Mouse (Mus musculus) adrenal gland, adult 18-20 months (tissue): ENCODE data around the gene Supt3. TPM values are rescaled to one million over a fixed set of nuclear protein-coding genes. Genes with fewer than 3 reads are reported as not detected.

ENCODE experiments used
- DNase-seq, 2 experiments: peaks; one replicate each; pipeline ENCODE4 v3.0.0; 2021 to 2022; ENCODE audit warnings: low spot score in 2 of 2
- total RNA-seq, 2 experiments: library from RNA; stranded (reverse); gene quantifications; 1 replicate in 1 of 2; 2 replicates in 1 of 2; pipeline ENCODE4 v1.2.3; 2021

Gene Supt3
- total RNA-seq, 2 experiments from 2014 or later = 19.2 to 30.1 TPM

- DNase-seq = no peak
Observed at GRCm38 (mm10) chr17:44956671-44957070, 179.7 kb downstream of the Supt3 start.

- DNase-seq = no peak
Observed at GRCm38 (mm10) chr17:44963051-44963798, 186.3 kb downstream of the Supt3 start.

GRCm38 (mm10) chr17:44967186-44967585, 190.2 kb downstream of the Supt3 start:
- DNase-seq = no peak

- DNase-seq = no peak
Observed at GRCm38 (mm10) chr17:44970255-44970654, 193.3 kb downstream of the Supt3 start.

GRCm38 (mm10) chr17:44973489-44973888, 196.5 kb downstream of the Supt3 start:
- no peak for DNase-seq

- DNase-seq = no peak
Observed at GRCm38 (mm10) chr17:44977690-44978089, 200.7 kb downstream of the Supt3 start.

GRCm38 (mm10) chr17:44987964-44988363, 211.0 kb downstream of the Supt3 start:
- DNase-seq = no peak

GRCm38 (mm10) chr17:45003311-45003710, 226.4 kb downstream of the Supt3 start:
- DNase-seq = no peak

GRCm38 (mm10) chr17:45004477-45005170, 227.7 kb downstream of the Supt3 start:
- no peak for DNase-seq

- no peak for DNase-seq
Observed at GRCm38 (mm10) chr17:45007461-45007860, 230.5 kb downstream of the Supt3 start.

- DNase-seq = no peak
Observed at GRCm38 (mm10) chr17:45008663-45009062, 231.7 kb downstream of the Supt3 start.

- DNase-seq = no peak
Observed at GRCm38 (mm10) chr17:45010409-45010808, 233.5 kb downstream of the Supt3 start.

GRCm38 (mm10) chr17:45016746-45017145, 239.8 kb downstream of the Supt3 start:
- no peak for DNase-seq

- DNase-seq = peak; percentile 32 to 38
Observed at GRCm38 (mm10) chr17:45020155-45020930, 243.4 kb downstream of the Supt3 start.

GRCm38 (mm10) chr17:45028441-45028840, 251.5 kb downstream of the Supt3 start:
- no peak for DNase-seq

- no peak for DNase-seq
Observed at GRCm38 (mm10) chr17:45029106-45029505, 252.2 kb downstream of the Supt3 start.

- no peak for DNase-seq
Observed at GRCm38 (mm10) chr17:45032209-45032608, 255.3 kb downstream of the Supt3 start.

GRCm38 (mm10) chr17:45033617-45034016, 256.7 kb downstream of the Supt3 start:
- no peak for DNase-seq

GRCm38 (mm10) chr17:45041084-45041483, 264.1 kb downstream of the Supt3 start:
- DNase-seq = no peak

GRCm38 (mm10) chr17:45045804-45046203, 268.9 kb downstream of the Supt3 start:
- DNase-seq = peak in 1 of 2 experiments; percentile 39

- DNase-seq = no peak
Observed at GRCm38 (mm10) chr17:45046583-45046982, 269.6 kb downstream of the Supt3 start.

GRCm38 (mm10) chr17:45047236-45047635, 270.3 kb downstream of the Supt3 start:
- DNase-seq = no peak
